Mouse (Mus musculus) CH12.LX (cell line): ENCODE data around the gene Dppa2. TPM values are rescaled to one million over a fixed set of nuclear protein-coding genes. Genes with fewer than 3 reads are reported as not detected.

Experiments
- DNase-seq: peaks from one replicate; pipeline ENCODE4 v3.0.0-alpha.2; 2013; ENCODE audit errors: extremely low read depth
- H3K27ac ChIP-seq: 2 replicates; pipeline ENCODE4 v1.5.1; 2012; ENCODE audit warnings: low read depth, mild to moderate bottlenecking, control low read depth, moderate library complexity; ENCODE audit not compliant: insufficient read depth
- H3K27me3 ChIP-seq: replicated peaks from 2 replicates; pipeline ENCODE3; 2012; ENCODE audit warnings: inconsistent platforms
- H3K36me3 ChIP-seq, 2 experiments: replicated peaks in 1 of 2; 2 replicates each; pipeline versions ENCODE3 to v1.6.1; 2012; ENCODE audit warnings: inconsistent platforms in 1 of 2, low read length in 1 of 2, mild to moderate bottlenecking in 1 of 2, mixed read lengths in 1 of 2, moderate library complexity in 1 of 2; ENCODE audit not compliant: control insufficient read depth in 1 of 2, insufficient read depth in 1 of 2
- H3K4me1 ChIP-seq, 2 experiments: 2 replicates each; pipeline ENCODE4 v1.6.1; 2012; ENCODE audit warnings: inconsistent platforms in 1 of 2, moderate library complexity in 1 of 2; ENCODE audit not compliant: insufficient read depth in 2 of 2, control insufficient read depth in 1 of 2
- H3K4me2 ChIP-seq: 2 replicates; pipeline ENCODE4 v1.6.1; 2012; ENCODE audit warnings: low read depth, mild to moderate bottlenecking, control low read depth; ENCODE audit not compliant: poor library complexity, insufficient read depth, severe bottlenecking
- H3K4me3 ChIP-seq, 3 experiments: fragments of 150-350 bp in 1 of 3; sonication (generic) in 1 of 3; replicated peaks in 1 of 3; 2 replicates each; pipeline versions ENCODE3 to v1.5.1; 2011 to 2012; ENCODE audit warnings: low read depth in 2 of 3, low read length in 2 of 3, mild to moderate bottlenecking in 2 of 3, moderate library complexity in 2 of 3, control low read depth in 1 of 3, improper control_type of control experiment in 1 of 3, inconsistent platforms in 1 of 3, mixed read lengths in 1 of 3; ENCODE audit not compliant: poor library complexity in 1 of 3
- H3K79me2 ChIP-seq: replicated peaks from 2 replicates; pipeline ENCODE4 v1.6.1; 2012; ENCODE audit warnings: mild to moderate bottlenecking, moderate library complexity; ENCODE audit not compliant: control insufficient read depth, poor library complexity, insufficient read depth, severe bottlenecking; ENCODE audit errors: extremely low read depth
- H3K9ac ChIP-seq: 2 replicates; pipeline ENCODE4 v1.6.1; 2012; ENCODE audit warnings: low read depth, mild to moderate bottlenecking, control low read depth, moderate library complexity; ENCODE audit not compliant: insufficient read depth
- H3K9me3 ChIP-seq: replicated peaks from 2 replicates; pipeline ENCODE3; 2012; ENCODE audit warnings: low read length, inconsistent platforms, mixed read lengths
- BHLHE40 ChIP-seq: IDR thresholded peaks from 2 replicates; pipeline ENCODE4 v1.6.1; 2011; ENCODE audit warnings: mild to moderate bottlenecking, low read depth, low read length, improper control_type of control experiment
- CHD1 ChIP-seq: IDR thresholded peaks from 2 replicates; pipeline ENCODE4 v1.6.1; 2012; ENCODE audit warnings: low read depth, low read length, improper control_type of control experiment, inconsistent platforms
- CHD2 ChIP-seq: IDR thresholded peaks from 2 replicates; pipeline ENCODE4 v1.6.1; 2011; ENCODE audit warnings: low read length, improper control_type of control experiment
- E2F4 ChIP-seq: IDR thresholded peaks from 2 replicates; pipeline ENCODE4 v1.6.1; 2011; ENCODE audit warnings: low read depth, low read length, improper control_type of control experiment; ENCODE audit not compliant: insufficient replicate concordance
- EP300 ChIP-seq: IDR thresholded peaks from 2 replicates; pipeline ENCODE4 v1.6.1; 2011; ENCODE audit warnings: low read length, improper control_type of control experiment
- HCFC1 ChIP-seq: IDR thresholded peaks from 2 replicates; pipeline ENCODE4 v1.6.1; 2012; ENCODE audit warnings: low read depth, mild to moderate bottlenecking, inconsistent platforms, low read length, improper control_type of control experiment
- IRF4 ChIP-seq: IDR thresholded peaks from 2 replicates; pipeline ENCODE4 v1.6.1; 2014; ENCODE audit warnings: low read depth, mild to moderate bottlenecking, inconsistent platforms, low read length, improper control_type of control experiment
- JUN ChIP-seq: IDR thresholded peaks from 2 replicates; pipeline ENCODE4 v1.6.1; 2011; ENCODE audit warnings: low read depth, mild to moderate bottlenecking, low read length, improper control_type of control experiment, moderate library complexity; ENCODE audit not compliant: insufficient read depth
- JUND ChIP-seq: conservative IDR thresholded peaks from 2 replicates; pipeline ENCODE4 v1.6.1; 2011; ENCODE audit warnings: low read depth, low read length, improper control_type of control experiment
- MAFK ChIP-seq: IDR thresholded peaks from 2 replicates; pipeline ENCODE4 v1.6.1; 2011; ENCODE audit warnings: low read length, improper control_type of control experiment; ENCODE audit not compliant: insufficient replicate concordance
- MAX ChIP-seq: IDR thresholded peaks from 2 replicates; pipeline ENCODE4 v1.6.1; 2011; ENCODE audit warnings: low read length, improper control_type of control experiment
- MAZ ChIP-seq: IDR thresholded peaks from 2 replicates; pipeline ENCODE4 v1.6.1; 2012; ENCODE audit warnings: low read depth, mild to moderate bottlenecking, inconsistent platforms, low read length, improper control_type of control experiment, moderate library complexity
- MYC ChIP-seq: IDR thresholded peaks from 2 replicates; pipeline ENCODE4 v1.6.1; 2011; ENCODE audit warnings: low read depth, mild to moderate bottlenecking, improper control_type of control experiment, low read length
- NRF1 ChIP-seq: IDR thresholded peaks from 2 replicates; pipeline ENCODE4 v1.6.1; 2014; ENCODE audit warnings: low read depth, mild to moderate bottlenecking, inconsistent platforms, low read length, improper control_type of control experiment, moderate library complexity
- POLR2A ChIP-seq: IDR thresholded peaks from 2 replicates; pipeline ENCODE4 v1.6.1; 2011; ENCODE audit warnings: low read depth, mild to moderate bottlenecking, improper control_type of control experiment, low read length
- POLR2AphosphoS2 ChIP-seq: IDR thresholded peaks from 2 replicates; pipeline ENCODE4 v1.6.1; 2011; ENCODE audit warnings: low read depth, low read length, improper control_type of control experiment
- SIN3A ChIP-seq: IDR thresholded peaks from 2 replicates; pipeline ENCODE4 v1.6.1; 2012; ENCODE audit warnings: low read length, improper control_type of control experiment, inconsistent platforms
- SMC3 ChIP-seq: IDR thresholded peaks from 2 replicates; pipeline ENCODE4 v1.6.1; 2011; ENCODE audit warnings: low read depth, low read length, improper control_type of control experiment
- TCF12 ChIP-seq: IDR thresholded peaks from 2 replicates; pipeline ENCODE4 v1.6.1; 2014; ENCODE audit warnings: low read depth, mild to moderate bottlenecking, inconsistent platforms, low read length, improper control_type of control experiment
- UBTF ChIP-seq: IDR thresholded peaks from 2 replicates; pipeline ENCODE4 v1.6.1; 2012; ENCODE audit warnings: low read depth, mild to moderate bottlenecking, inconsistent platforms, low read length, improper control_type of control experiment, moderate library complexity
- USF1 ChIP-seq: IDR thresholded peaks from 2 replicates; pipeline ENCODE4 v1.6.1; 2014; ENCODE audit warnings: low read depth, mild to moderate bottlenecking, inconsistent platforms, low read length, improper control_type of control experiment
- ZC3H11A ChIP-seq: IDR thresholded peaks from 2 replicates; pipeline ENCODE4 v1.6.1; 2012; ENCODE audit warnings: low read depth, mild to moderate bottlenecking, inconsistent platforms, low read length, improper control_type of control experiment
- ZMIZ1 ChIP-seq: IDR thresholded peaks from 2 replicates; pipeline ENCODE4 v1.6.1; 2012; ENCODE audit warnings: low read depth, mild to moderate bottlenecking, inconsistent platforms, low read length, improper control_type of control experiment
- ZNF384 ChIP-seq: IDR thresholded peaks from 2 replicates; pipeline ENCODE4 v1.6.1; 2012; ENCODE audit warnings: low read depth, low read length, improper control_type of control experiment, inconsistent platforms
- dilution Hi-C: fragments of 300-500 bp; cut with MboI; formaldehyde crosslinking; loops from 2 replicates; pipeline ENCODE4 v1.14.3; 2020; ENCODE audit warnings: low sequenced_read_pairs; ENCODE audit not compliant: extremely low pct_unique_long_range_greater_than_20kb, extremely low pct_ligation_motif_present
- in situ Hi-C: fragments of 300-500 bp; cut with MboI; formaldehyde crosslinking; loops from 3 replicates; pipeline ENCODE4 v1.14.3; 2019; ENCODE audit warnings: low sequenced_read_pairs, low pct_ligation_motif_present, low pct_unique_long_range_greater_than_20kb, mixed read lengths
- polyA plus RNA-seq: library from polyadenylated mRNA; unstranded; fragments of >175 nt; gene quantifications from 2 replicates; pipeline ENCODE4 v1.2.1, GENCODE M21; 2012; ENCODE audit warnings: low read depth; ENCODE audit not compliant: insufficient read length
- total RNA-seq, 2 experiments: library from RNA; depleted of rRNA; stranded (reverse); fragments of 300-350 nt in 1 of 2; fragments of >200 nt in 1 of 2; gene quantifications; 2 replicates each; pipeline ENCODE4 v1.2.3; 2012 to 2014

Gene Dppa2
- total and polyA plus RNA-seq, 3 experiments: 0.13 TPM; not detected in 2

DNA sequence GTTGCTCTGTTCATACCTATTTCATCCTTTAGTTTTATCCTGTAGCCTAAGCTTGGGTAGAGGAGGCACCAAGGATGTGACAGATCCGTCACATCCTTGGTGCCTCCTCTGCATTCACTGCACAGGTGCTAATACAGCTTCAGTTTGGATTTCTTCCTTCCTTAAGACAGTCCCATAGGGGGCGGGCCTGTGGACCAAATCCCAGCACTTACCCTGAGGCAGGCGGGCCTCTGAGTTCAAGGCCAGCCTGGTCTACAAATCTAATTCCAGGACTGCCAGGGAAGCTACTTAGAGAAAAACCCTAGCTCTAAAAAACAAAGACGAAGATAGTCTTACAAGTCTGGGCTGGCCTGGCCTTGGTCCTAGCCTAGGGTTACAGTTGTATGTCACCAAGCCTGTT is 18.2 kb upstream of the Dppa2 start:
- TF ChIP-seq SIN3A: no peak
- no peak for TF ChIP-seq USF1
- no peak for TF ChIP-seq POLR2A
- TF ChIP-seq MYC: no peak
- no peak for TF ChIP-seq MAX
- TF ChIP-seq TCF12: no peak
- TF ChIP-seq IRF4: no peak
- no peak for TF ChIP-seq ZNF384
- TF ChIP-seq POLR2AphosphoS2: no peak
- no peak for TF ChIP-seq MAZ
- TF ChIP-seq JUND: no peak
- TF ChIP-seq MAFK: no peak
- no peak for TF ChIP-seq ZC3H11A
- TF ChIP-seq JUN: no peak
- no peak for TF ChIP-seq UBTF
- no peak overlapping the region for H3K9ac ChIP-seq
- H3K79me2 ChIP-seq: no peaks in the 10 kb centered on the region
- H3K9me3 ChIP-seq: peaks cover 63% of the 10 kb centered on the region
- dilution Hi-C loops (no loop called here), in situ Hi-C loops (no loop called here)
- H3K4me3 ChIP-seq: no peak overlapping the region
- no peaks in the 10 kb centered on the region for H3K27me3 ChIP-seq
- H3K27ac ChIP-seq: no peak overlapping the region
- no peaks in the 10 kb centered on the region for H3K4me1 ChIP-seq
- H3K36me3 ChIP-seq: no peaks in the 10 kb centered on the region
- no peak for DNase-seq
- H3K4me2 ChIP-seq: no peak overlapping the region

DNA sequence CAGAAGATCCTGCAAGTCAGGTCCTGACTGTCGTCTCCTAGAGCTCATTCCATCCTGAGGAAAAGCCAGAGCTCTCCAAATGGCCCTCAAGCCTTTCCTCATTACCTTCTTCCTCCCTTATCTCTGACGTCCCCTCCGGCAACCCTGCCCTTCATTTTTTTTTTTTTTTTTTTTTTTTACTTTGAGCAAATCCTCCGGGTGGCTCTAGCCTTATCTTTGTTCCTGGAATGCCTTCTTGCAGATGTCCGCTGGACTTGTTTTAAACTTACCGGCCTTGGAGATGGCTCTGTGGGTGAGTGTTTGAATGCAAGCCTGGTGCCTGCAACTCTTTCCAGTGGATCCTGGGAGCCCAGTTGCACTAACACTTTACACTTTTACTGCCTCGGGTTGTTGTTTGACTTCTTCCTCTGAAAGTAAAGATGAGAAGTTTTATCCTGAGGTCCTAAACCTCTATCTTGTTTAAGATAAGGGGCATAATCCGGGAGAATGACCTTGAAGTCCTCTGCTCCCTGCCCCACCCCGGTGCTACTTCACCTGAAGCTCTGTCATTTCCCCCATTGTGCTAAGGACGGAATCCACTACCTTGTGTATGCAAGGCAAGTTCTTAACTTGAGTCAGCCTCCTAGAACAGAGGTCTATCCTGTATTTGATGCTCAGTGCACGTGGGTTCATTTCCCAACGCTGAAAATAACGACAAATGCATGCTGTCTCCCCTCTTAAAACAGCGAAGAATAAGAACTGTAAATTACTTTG is 6.1 kb upstream of the Dppa2 start:
- H3K27ac ChIP-seq: no peak overlapping the region
- no peak overlapping the region for H3K4me3 ChIP-seq
- H3K9me3 ChIP-seq: peaks cover 83% of the 10 kb centered on the region
- no peaks in the 10 kb centered on the region for H3K36me3 ChIP-seq
- DNase-seq: no peak
- no peaks in the 10 kb centered on the region for H3K27me3 ChIP-seq
- H3K79me2 ChIP-seq: no peaks in the 10 kb centered on the region
- no peaks in the 10 kb centered on the region for H3K4me1 ChIP-seq
- in situ Hi-C loops: no loop called here
- H3K9ac ChIP-seq: no peak overlapping the region
- dilution Hi-C loops: no loop called here
- H3K4me2 ChIP-seq: no peak overlapping the region
- no peak for TF ChIP-seq ZMIZ1
- TF ChIP-seq NRF1: no peak
- no peak for TF ChIP-seq TCF12
- TF ChIP-seq EP300: no peak
- TF ChIP-seq HCFC1: no peak
- TF ChIP-seq SIN3A: no peak
- TF ChIP-seq CHD2: no peak
- no peak for TF ChIP-seq SMC3
- no peak for TF ChIP-seq E2F4
- no peak for TF ChIP-seq USF1
- TF ChIP-seq ZNF384: no peak
- TF ChIP-seq MYC: no peak
- no peak for TF ChIP-seq CHD1
- no peak for TF ChIP-seq BHLHE40
- TF ChIP-seq, all 38 proteins: peak for 0
